Mouse (Mus musculus) limb, embryonic 14.5 days (tissue): ENCODE results near the gene Pou6f1. TPM values are rescaled to one million over a fixed set of nuclear protein-coding genes. Genes with fewer than 3 reads are reported as not detected.
"Not testable (repeated sequence)": the region's sequence is repeated elsewhere in the genome, so short reads cannot be mapped to it uniquely, and the experiment has no call there.

ENCODE experiments used
- ATAC-seq: fragments of 200-750 bp; cut with Nextera tagmentation; 2 replicates; pipeline ENCODE4 v1.8.0; 2017; ENCODE audit warnings: low read depth, moderate number of reproducible peaks, moderate TSS enrichment; ENCODE audit not compliant: low FRiP score
- DNase-seq: peaks from one replicate; pipeline ENCODE4 v3.0.0-alpha.2; 2015; ENCODE audit warnings: low spot score
- H3K27ac ChIP-seq: fragments of 300-500 bp; sonication (generic); replicated peaks from 2 replicates; pipeline ENCODE4 v1.5.1; 2014; ENCODE audit warnings: low read depth, mild to moderate bottlenecking, low read length, moderate library complexity, mixed read lengths
- H3K27me3 ChIP-seq: fragments of 300-500 bp; sonication (generic); 2 replicates; pipeline ENCODE4 v1.6.1; 2014; ENCODE audit warnings: low read length, mixed read lengths; ENCODE audit not compliant: control insufficient read depth, insufficient read depth
- H3K36me3 ChIP-seq: fragments of 300-500 bp; sonication (generic); 2 replicates; pipeline ENCODE4 v1.6.1; 2014; ENCODE audit warnings: mild to moderate bottlenecking, low read length, moderate library complexity, mixed read lengths; ENCODE audit not compliant: control insufficient read depth, insufficient read depth
- H3K4me1 ChIP-seq: fragments of 300-500 bp; sonication (generic); 2 replicates; pipeline ENCODE4 v1.6.1; 2014; ENCODE audit warnings: antibody characterized with exemption, low read length, mixed read lengths; ENCODE audit not compliant: control insufficient read depth, insufficient read depth
- H3K4me2 ChIP-seq: fragments of 300-500 bp; sonication (generic); replicated peaks from 2 replicates; pipeline ENCODE4 v1.6.1; 2014; ENCODE audit warnings: low read depth, mild to moderate bottlenecking, low read length, moderate library complexity; ENCODE audit not compliant: severe bottlenecking
- H3K4me3 ChIP-seq: fragments of 300-500 bp; sonication (generic); replicated peaks from 2 replicates; pipeline ENCODE4 v1.5.1; 2014; ENCODE audit warnings: low read length
- H3K9ac ChIP-seq: fragments of 300-500 bp; sonication (generic); 2 replicates; pipeline ENCODE4 v1.6.1; 2014; ENCODE audit warnings: mild to moderate bottlenecking, low read depth, low read length, moderate library complexity; ENCODE audit not compliant: severe bottlenecking
- H3K9me3 ChIP-seq: fragments of 300-500 bp; sonication (generic); 2 replicates; pipeline ENCODE4 v1.6.1; 2016; ENCODE audit warnings: low read length; ENCODE audit not compliant: control insufficient read depth
- POLR2A ChIP-seq: fragments of 200-500 bp; IDR thresholded peaks from 2 replicates; pipeline ENCODE4 v1.8.0; 2012; ENCODE audit warnings: inconsistent platforms, mild to moderate bottlenecking, moderate library complexity, borderline replicate concordance; ENCODE audit not compliant: insufficient read depth, insufficient read length; ENCODE audit errors: extremely low read depth
- WGBS: fragments of 180-500 bp; shearing (Covaris S2); extraction: QIAGEN DNeasy Blood & Tissue Kit; methylation state at CpG from one replicate; pipeline ENCODE4 v1.1.7; 2014; 5-methylcytosine and 5-hydroxymethylcytosine counted together
- microRNA-seq: library from miRNA; unstranded; fragments of <30 nt; microRNA quantifications from one replicate; pipeline ENCODE4, GENCODE M21; 2016
- polyA plus RNA-seq, 2 experiments: library from polyadenylated mRNA; depleted of rRNA in 1 of 2; stranded (reverse) in 1 of 2; unstranded in 1 of 2; fragments of >200 nt; fragmentation: Nextera tagmentation in 1 of 2; extraction: Ambion mirVana in 1 of 2; gene quantifications; 2 replicates each; pipeline versions ENCODE4 v1.2.1 to v1.2.3; 2012 to 2014

Pou6f1 gene
- polyA plus RNA-seq, 2 experiments = 9.8 to 24.9 TPM

DNA sequence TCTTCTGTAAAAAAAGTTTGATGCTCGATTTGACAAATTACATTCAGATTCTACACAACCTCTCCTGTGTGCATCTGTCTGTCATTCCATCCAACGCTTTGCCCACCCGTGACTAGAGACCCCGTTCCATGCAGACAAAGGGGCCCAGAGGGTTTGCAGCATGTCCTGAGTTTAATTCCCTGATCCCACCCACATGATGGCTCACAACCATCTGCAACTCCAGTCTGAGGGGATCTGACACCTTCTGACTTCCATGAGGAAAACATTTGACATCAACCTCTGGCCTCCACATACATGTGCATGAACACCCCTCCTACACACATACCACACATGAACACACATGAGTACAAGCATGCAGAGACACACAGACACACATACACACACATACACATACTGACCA, 58.4 kb downstream of the Pou6f1 start:
- 0 out of 2 replicates have a peak, but pooled peaks cover 6% of the 10 kb centered on the region for H3K36me3 ChIP-seq
- no peak overlapping the region for H3K9ac ChIP-seq
- H3K4me3 ChIP-seq = no peak overlapping the region
- ATAC-seq (no peak), DNase-seq (no peak)
- H3K27ac ChIP-seq = no peak overlapping the region
- no peak for TF ChIP-seq POLR2A
- 97% methylated on average over 4 of the region's 4 CpGs for WGBS
- H3K9me3 ChIP-seq = 0 out of 2 replicates have a peak, but pooled peaks cover 5% of the 10 kb centered on the region
- no peak overlapping the region for H3K4me2 ChIP-seq
- no peaks in the 10 kb centered on the region for H3K4me1 ChIP-seq
- no peaks in the 10 kb centered on the region for H3K27me3 ChIP-seq

DNA sequence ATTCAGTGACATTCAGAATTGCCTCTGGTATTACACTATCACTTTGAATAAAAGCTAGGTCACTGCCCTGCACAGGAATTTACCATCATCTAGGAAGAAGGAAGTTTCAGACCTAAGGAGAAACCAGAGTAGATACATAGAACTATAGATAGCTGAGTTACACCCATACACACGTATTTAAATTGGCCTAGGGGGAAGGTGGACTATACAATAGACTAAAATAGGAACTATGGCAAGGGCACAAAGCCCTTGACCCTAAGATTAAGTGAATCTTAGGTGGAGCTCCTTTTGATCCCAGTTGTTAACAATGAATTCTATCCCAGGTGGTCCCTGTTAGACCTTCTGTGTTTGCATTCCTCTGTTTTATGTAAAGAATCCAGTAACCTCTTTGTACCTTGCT, 58.8 kb downstream of the Pou6f1 start:
- WGBS = 87% methylated on average over 1 of the region's 1 CpGs
- not testable (repeated sequence) for H3K4me2 ChIP-seq, H3K27me3 ChIP-seq, H3K4me1 ChIP-seq, H3K9me3 ChIP-seq, ATAC-seq, H3K27ac ChIP-seq, H3K4me3 ChIP-seq, H3K9ac ChIP-seq, DNase-seq
- H3K36me3 ChIP-seq = 0 out of 2 replicates have a peak, but pooled peaks cover 10% of the 10 kb centered on the region

- Histone ChIP-seq H3K4me1 (no peaks in the 10 kb centered on the region), H3K9me3 (no peaks in the 10 kb centered on the region), H3K27ac (no peak overlapping the region), H3K9ac (no peak overlapping the region), H3K4me3 (no peak overlapping the region), H3K36me3 (peaks cover 12% of the 10 kb centered on the region; the same call in 1 of the 2 replicates), H3K4me2 (no peak overlapping the region), H3K27me3 (no peaks in the 10 kb centered on the region)
- ATAC-seq = no peak
- DNase-seq = no peak
- WGBS = 94% methylated on average over 9 of the region's 9 CpGs
- TF ChIP-seq POLR2A = no peak
These were observed 60.4 kb downstream of the Pou6f1 start for GRCm38 (mm10) chr15:100539411-100539810.

- peak; percentile 79 for DNase-seq
- 88% methylated on average over 6 of the region's 6 CpGs for WGBS
- no peak for ATAC-seq
- Histone ChIP-seq H3K4me2 (no peak overlapping the region), H3K9me3 (no peaks in the 10 kb centered on the region), H3K36me3 (peaks cover 12% of the 10 kb centered on the region; the same call in 1 of the 2 replicates), H3K9ac (no peak overlapping the region), H3K27ac (no peak overlapping the region), H3K4me3 (no peak overlapping the region), H3K27me3 (no peaks in the 10 kb centered on the region), H3K4me1 (no peaks in the 10 kb centered on the region)
- TF ChIP-seq POLR2A = no peak
These were observed 61.9 kb downstream of the Pou6f1 start for GRCm38 (mm10) chr15:100537913-100538312.

- no peak overlapping the region for H3K27ac ChIP-seq
- DNase-seq = no peak
- ATAC-seq = no peak
- WGBS = 91% methylated on average over 5 of the region's 5 CpGs
- no peaks in the 10 kb centered on the region for H3K4me1 ChIP-seq
- no peak overlapping the region for H3K4me3 ChIP-seq
- no peak for TF ChIP-seq POLR2A
- H3K9ac ChIP-seq = no peak overlapping the region
- peaks cover 20% of the 10 kb centered on the region for H3K36me3 ChIP-seq
- no peak overlapping the region for H3K4me2 ChIP-seq
- H3K9me3 ChIP-seq = no peaks in the 10 kb centered on the region
- H3K27me3 ChIP-seq = no peaks in the 10 kb centered on the region
These were observed 71.9 kb downstream of the Pou6f1 start for GRCm38 (mm10) chr15:100527900-100528299.

- Histone ChIP-seq H3K27me3 (no peaks in the 10 kb centered on the region), H3K36me3 (peaks cover 40% of the 10 kb centered on the region), H3K4me1 (no peaks in the 10 kb centered on the region), H3K4me3 (no peak overlapping the region), H3K4me2 (no peak overlapping the region), H3K27ac (no peak overlapping the region), H3K9ac (no peak overlapping the region), H3K9me3 (no peaks in the 10 kb centered on the region)
- WGBS = 88% methylated on average over 14 of the region's 14 CpGs
- no peak for TF ChIP-seq POLR2A
- ATAC-seq (no peak), DNase-seq (no peak)
These were observed 74.4 kb downstream of the Pou6f1 start for GRCm38 (mm10) chr15:100525405-100525804.

Small RNA genes lying within 50 kb of the gene (microRNA-seq; reads per million reads assigned to microRNA genes)
- gene Mir6961 = not detected

Other genes with a start within 250 kb of the Pou6f1 start
- gene Methig1, start 246.8 kb downstream of the Pou6f1 start, polyA plus RNA-seq (2012; rRNA removed) = 0.05 TPM in 1 of 2 replicates, not detected in the other
- not detected in 2 replicates for gene Methig1, start 246.8 kb downstream of the Pou6f1 start, polyA plus RNA-seq (2014; fragmentation: Nextera tagmentation; extraction: Ambion mirVana)
- 0.08 and 0.13 TPM in 2 replicates for gene Mettl7a2, start 246.8 kb downstream of the Pou6f1 start, polyA plus RNA-seq (2012; rRNA removed)
- gene Mettl7a2, start 246.8 kb downstream of the Pou6f1 start, polyA plus RNA-seq (2014; fragmentation: Nextera tagmentation; extraction: Ambion mirVana) = not detected in 2 replicates
- gene Higd1c, start 235.4 kb downstream of the Pou6f1 start, polyA plus RNA-seq (2012; rRNA removed) = not detected in 2 replicates
- gene Higd1c, start 235.4 kb downstream of the Pou6f1 start, polyA plus RNA-seq (2014; fragmentation: Nextera tagmentation; extraction: Ambion mirVana) = not detected in 2 replicates
- gene Gm5475, start 177.8 kb downstream of the Pou6f1 start, polyA plus RNA-seq (2012; rRNA removed) = 0.03 and 0.04 TPM in 2 replicates
- gene Gm5475, start 177.8 kb downstream of the Pou6f1 start, polyA plus RNA-seq (2014; fragmentation: Nextera tagmentation; extraction: Ambion mirVana) = 0.12 TPM in 1 of 2 replicates, not detected in the other
- gene Slc11a2, start 174.9 kb downstream of the Pou6f1 start, polyA plus RNA-seq (2012; rRNA removed) = 30.3 and 41.1 TPM in 2 replicates
- 20.4 TPM in 2 replicates for gene Slc11a2, start 174.9 kb downstream of the Pou6f1 start, polyA plus RNA-seq (2014; fragmentation: Nextera tagmentation; extraction: Ambion mirVana)
- 62.4 and 72.0 TPM in 2 replicates for gene Letmd1, start 131.0 kb downstream of the Pou6f1 start, polyA plus RNA-seq (2012; rRNA removed)
- 27.9 and 29.8 TPM in 2 replicates for gene Letmd1, start 131.0 kb downstream of the Pou6f1 start, polyA plus RNA-seq (2014; fragmentation: Nextera tagmentation; extraction: Ambion mirVana)
- 14.6 and 17.9 TPM in 2 replicates for gene Csrnp2, start 104.5 kb downstream of the Pou6f1 start, polyA plus RNA-seq (2012; rRNA removed)
- gene Csrnp2, start 104.5 kb downstream of the Pou6f1 start, polyA plus RNA-seq (2014; fragmentation: Nextera tagmentation; extraction: Ambion mirVana) = 18.2 and 20.8 TPM in 2 replicates
- gene Tfcp2, start 48.0 kb downstream of the Pou6f1 start, polyA plus RNA-seq (2012; rRNA removed) = 30.1 and 30.5 TPM in 2 replicates
- gene Tfcp2, start 48.0 kb downstream of the Pou6f1 start, polyA plus RNA-seq (2014; fragmentation: Nextera tagmentation; extraction: Ambion mirVana) = 23.2 and 26.1 TPM in 2 replicates
- 139 and 213 TPM in 2 replicates for gene Dazap2, start 15.4 kb upstream of the Pou6f1 start, polyA plus RNA-seq (2012; rRNA removed)
- gene Dazap2, start 15.4 kb upstream of the Pou6f1 start, polyA plus RNA-seq (2014; fragmentation: Nextera tagmentation; extraction: Ambion mirVana) = 185 and 191 TPM in 2 replicates
- 18.5 and 19.7 TPM in 2 replicates for gene Smagp, start 37.0 kb upstream of the Pou6f1 start, polyA plus RNA-seq (2012; rRNA removed)
- gene Smagp, start 37.0 kb upstream of the Pou6f1 start, polyA plus RNA-seq (2014; fragmentation: Nextera tagmentation; extraction: Ambion mirVana) = 21.5 and 25.4 TPM in 2 replicates
- gene Bin2, start 69.6 kb upstream of the Pou6f1 start, polyA plus RNA-seq (2012; rRNA removed) = 3.7 and 4.7 TPM in 2 replicates
- 2.3 and 3.5 TPM in 2 replicates for gene Bin2, start 69.6 kb upstream of the Pou6f1 start, polyA plus RNA-seq (2014; fragmentation: Nextera tagmentation; extraction: Ambion mirVana)
- gene Cela1, start 87.9 kb upstream of the Pou6f1 start, polyA plus RNA-seq (2012; rRNA removed) = 2.6 and 3.9 TPM in 2 replicates
- 2.8 and 3.4 TPM in 2 replicates for gene Cela1, start 87.9 kb upstream of the Pou6f1 start, polyA plus RNA-seq (2014; fragmentation: Nextera tagmentation; extraction: Ambion mirVana)
- 1.1 TPM in 2 replicates for gene Galnt6, start 129.4 kb upstream of the Pou6f1 start, polyA plus RNA-seq (2012; rRNA removed)
- gene Galnt6, start 129.4 kb upstream of the Pou6f1 start, polyA plus RNA-seq (2014; fragmentation: Nextera tagmentation; extraction: Ambion mirVana) = 1.4 and 1.9 TPM in 2 replicates
- gene Slc4a8, start 161.8 kb upstream of the Pou6f1 start, polyA plus RNA-seq (2012; rRNA removed) = 3.8 TPM in 2 replicates
- 2.9 TPM in 2 replicates for gene Slc4a8, start 161.8 kb upstream of the Pou6f1 start, polyA plus RNA-seq (2014; fragmentation: Nextera tagmentation; extraction: Ambion mirVana)